Mouse (Mus musculus) embryo, embryonic 11.5 days (tissue): Measurements from ENCODE around the gene Kansl1l.

Experiments
- DNase-seq: peaks from one replicate; pipeline ENCODE4 v3.0.0-alpha.2; 2012; ENCODE audit warnings: low read depth, low spot score

Kansl1l gene

DNA sequence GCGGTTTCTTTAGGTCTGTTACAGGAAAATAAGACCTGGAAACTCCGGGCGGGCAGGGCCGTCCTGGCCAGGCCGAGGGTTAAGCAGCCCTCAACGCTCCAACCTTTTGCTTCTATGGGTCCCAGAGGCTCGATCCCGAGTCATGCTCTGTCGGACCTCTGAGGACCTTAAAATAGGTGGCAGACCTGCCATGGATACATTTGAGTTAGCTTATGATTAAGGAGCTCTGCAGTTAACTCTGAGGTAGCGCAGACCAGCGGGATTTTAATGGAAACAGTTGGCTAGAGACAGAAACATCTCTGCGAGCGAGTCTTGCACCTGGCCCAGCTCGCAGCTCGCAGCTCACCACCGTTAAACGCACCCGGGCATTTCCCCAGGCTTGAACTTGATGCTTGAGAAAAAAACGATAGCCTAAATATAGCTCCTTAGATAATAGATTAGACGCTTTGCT lies 528 bp upstream of the Kansl1l start:
- DNase-seq, result no peak

DNA sequence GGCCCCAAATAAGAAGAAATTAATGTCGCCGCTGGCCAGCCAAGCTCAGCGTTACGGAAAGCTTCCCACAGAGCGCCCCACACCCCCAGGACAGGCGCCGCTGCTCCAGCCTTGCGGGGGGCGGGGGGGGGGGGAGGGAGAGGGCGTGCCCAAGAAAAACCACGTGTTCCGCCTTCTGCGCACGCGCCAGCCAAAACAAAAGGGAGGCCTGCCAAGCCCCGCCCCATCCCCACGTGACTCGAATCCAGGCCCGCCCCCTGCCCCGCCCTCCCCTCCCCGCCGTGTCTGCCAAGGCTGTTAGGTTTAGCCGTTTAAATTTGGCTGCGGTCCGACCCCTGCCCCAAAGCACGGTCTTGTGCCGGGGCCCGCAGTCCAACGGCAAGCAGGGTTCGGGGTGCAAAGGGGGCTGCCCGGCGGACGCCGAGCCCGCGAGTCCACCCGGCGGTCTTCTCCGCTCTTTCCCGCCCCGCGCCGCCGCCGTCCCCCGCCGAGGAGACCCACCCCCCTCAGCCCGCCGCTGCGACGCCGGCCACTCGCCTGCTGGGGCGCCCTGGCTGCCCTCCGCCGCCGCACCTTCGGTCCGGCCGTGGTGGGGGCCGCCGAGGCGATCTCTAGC lies 417 bp downstream of the Kansl1l start:
- DNase-seq, result peak; percentile 88

DNA sequence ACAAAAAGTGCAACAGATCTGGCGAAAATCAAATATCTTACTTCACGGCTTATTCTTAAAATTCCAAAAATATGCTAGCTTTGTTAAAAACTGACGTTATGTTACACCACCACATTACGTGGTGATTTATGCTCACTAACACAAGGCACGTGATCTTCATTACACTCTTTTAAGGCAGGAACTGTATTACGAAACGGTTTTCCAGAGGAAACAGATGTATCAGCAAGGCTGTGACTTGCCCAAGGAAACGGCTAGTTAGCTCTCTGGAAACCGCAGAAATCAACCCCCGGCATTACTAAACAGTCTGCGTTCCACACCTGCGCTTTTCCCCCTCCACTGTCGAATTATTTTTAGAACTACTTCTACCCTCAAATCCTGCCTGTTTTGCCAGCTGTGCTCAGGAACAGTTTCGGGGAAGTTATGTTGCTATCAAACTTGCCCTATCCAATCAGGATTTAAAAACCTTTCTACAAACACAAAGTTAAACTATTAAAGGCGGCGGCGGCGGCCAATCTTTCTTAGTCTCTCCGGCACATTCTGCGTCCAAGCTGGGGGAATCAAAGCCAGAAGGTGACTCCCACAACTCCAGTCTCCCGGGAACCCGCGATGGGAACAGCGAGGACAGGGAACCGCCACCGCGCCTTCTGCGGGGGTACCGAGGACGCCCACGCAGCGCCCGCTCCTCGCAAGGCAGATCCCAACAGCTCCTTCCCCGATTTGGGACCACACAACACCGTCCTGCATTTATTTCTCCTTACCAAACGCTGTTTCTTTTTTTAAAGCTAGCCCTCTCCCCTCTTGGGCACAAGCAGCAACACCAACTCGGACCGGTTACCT lies 1.2 kb downstream of the Kansl1l start:
- peak; percentile 37 for DNase-seq

DNA sequence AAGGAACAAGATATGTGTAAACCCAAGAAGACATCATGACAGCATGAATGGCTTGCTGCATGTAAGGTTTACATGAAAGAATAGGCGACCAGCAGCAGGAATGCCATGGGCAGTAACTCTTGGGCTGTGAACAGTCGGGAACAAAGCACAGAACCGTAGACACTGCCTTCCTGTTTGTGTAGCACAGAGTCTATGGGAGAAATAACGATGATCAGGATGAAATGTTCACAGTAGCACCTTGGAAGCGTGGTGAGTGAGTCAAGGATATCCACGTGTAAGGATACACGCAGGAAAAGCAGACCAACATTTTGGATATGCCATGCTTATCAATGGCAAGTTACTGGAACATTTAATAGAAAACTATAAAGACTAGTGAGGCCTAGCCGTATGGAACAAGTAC lies 2.6 kb downstream of the Kansl1l start:
- DNase-seq, result no peak

DNA sequence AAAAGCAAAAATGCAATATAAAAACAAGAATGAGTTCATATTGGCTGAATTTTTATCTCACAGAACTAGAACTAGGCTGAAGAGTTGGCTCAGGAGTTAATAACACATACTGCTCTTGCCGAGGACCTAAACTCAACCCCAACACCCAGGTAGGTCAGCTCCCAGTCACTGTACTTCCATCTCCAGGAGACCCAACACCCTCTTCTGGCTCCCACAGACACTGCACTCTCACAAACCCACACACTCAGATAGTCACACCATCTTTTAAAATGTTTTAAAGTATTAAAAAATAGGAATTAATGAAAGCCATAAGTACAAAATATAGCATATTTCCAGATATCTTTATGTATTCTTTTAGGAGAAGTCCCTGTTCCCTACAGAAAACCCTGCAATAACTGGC lies 4.2 kb downstream of the Kansl1l start:
- DNase-seq, result no peak

DNA sequence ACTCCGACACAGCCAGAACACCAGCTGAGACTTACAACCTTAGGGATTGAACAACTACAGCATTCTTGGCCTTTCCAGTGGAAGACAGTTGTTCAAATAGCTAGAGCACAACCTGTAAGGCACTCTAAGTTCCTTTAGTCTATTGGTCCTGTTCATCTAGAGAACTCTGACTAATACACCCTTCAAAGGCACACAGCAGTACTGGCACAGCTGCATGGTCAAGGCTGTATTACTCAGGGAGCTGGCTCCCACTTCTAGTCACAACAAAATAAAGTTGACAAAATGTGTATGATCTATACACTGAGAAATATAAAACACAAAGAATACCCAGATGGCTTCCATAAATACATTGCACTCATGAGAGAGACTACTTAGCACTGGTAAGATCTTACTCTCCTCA lies 10.5 kb downstream of the Kansl1l start:
- no peak for DNase-seq

DNA sequence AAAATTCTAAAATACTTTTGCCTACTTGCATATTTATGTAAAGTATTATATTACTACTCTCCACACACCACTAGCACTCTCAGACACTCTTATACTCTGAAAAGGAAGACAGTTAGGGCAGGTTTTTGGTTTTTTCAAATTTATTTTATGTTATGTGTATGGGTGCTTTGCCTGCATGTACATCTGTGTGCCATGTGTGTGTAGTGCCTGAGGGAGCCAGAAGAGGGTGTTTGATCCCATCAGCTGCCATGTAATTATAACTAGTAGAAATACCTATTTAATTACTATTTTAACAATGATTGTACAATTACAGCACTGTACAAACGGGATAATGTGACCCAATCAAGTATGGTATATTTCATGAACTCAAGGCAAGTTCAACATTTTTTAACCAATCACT lies 12.0 kb downstream of the Kansl1l start:
- no peak for DNase-seq

DNA sequence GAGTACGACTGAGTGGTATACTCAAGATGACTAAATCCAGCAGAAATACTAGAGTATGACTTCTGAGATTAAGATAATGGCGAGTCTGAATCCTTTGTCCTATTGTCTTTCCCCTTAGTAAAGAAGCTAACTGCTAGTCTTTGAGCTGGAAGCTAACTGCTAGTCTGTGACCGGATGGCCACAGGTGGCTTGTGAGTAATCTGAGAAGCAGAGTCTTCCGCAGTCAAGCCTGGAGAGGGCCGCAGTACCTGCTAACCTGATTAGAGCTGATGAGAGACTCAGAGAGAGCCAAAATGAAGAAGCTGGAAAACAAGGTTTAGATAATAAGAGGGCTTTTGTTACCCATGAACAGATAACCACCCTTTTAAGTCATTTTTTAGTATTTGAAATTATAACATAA lies 12.7 kb downstream of the Kansl1l start:
- no peak for DNase-seq

DNA sequence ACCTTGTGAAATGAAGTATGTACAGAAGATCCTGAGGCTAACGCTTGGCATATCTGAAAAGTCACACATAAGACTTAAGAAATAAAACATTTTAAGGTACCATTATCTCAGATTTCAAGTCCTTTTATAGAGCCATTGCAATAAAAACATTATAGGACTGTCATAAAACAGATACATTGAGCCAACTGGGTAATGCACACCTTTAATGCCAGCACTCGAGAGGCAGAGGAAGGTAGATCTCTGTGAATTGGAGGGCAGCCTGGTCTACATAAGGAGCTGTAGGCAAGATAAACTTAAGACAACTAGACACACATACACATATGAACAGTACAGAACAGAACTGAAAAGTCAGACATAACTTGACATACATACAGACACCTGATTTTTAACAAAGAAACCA lies 19.4 kb downstream of the Kansl1l start:
- no peak for DNase-seq

DNA sequence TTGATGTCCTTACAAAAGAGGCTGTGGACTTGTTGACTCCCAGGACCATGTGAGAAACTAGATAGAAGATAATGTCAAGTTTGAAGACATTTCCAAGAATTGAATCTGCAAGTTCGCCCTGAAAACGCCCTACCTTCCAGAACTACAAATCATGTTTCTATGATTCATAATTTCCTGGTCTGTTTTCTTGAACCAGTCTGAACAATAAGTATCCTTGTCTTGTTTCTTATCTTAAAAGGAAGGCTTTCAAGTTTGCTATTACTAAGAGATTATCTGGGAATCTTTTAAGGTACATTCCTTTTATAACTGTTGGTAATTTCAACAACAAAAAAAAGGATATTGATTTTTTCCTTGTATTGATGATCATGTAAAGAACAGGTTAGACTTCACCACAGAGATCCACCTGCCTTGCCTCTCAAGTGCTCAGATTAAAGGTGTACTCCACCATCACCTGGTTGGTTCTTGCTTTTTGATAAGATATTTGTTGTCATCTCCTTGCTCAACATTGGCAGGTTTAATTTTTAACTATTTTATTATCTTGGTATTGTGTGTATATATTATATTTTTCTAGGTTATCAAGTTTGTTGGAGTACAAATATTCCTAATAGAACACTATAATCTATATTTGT lies 24.4 kb downstream of the Kansl1l start:
- DNase-seq, result no peak

DNA sequence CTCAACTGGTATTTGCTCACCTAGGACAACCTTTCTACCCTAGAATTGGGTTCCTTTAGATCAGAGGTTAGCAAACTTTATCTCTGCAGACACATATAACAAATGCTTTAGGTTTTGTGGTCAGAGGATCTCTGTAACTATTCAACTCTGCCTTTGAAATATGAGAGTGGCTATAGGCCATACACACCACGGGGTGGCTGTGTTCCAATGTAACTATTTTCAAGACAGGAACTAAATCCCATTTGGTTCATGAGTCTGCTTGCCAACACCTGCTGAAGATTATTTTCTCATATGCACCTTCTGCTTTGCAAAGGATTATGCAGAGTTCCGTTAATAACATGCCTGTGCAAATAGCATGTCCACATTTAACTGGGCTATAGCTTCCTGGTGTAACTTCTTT lies 35.1 kb downstream of the Kansl1l start:
- DNase-seq, result no peak

DNA sequence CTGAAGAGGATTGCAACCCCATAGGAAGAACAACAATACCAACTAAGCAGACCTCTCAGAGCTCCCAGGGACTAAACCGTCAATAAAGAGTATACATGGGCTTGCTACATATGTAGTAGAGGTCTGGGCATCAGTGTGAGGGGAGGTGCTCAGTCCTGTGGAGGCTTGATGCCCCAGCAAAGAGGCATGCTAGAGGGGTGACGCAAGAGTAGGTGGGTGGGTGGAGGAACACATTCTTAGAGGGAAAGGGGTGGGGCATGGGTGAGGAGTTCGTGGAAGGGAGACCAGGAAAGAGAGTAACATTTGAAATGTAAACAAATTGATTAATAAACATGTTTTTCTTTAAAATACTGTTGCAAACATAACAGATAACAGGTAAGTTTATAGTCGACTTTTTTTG lies 36.3 kb downstream of the Kansl1l start:
- no peak for DNase-seq

DNA sequence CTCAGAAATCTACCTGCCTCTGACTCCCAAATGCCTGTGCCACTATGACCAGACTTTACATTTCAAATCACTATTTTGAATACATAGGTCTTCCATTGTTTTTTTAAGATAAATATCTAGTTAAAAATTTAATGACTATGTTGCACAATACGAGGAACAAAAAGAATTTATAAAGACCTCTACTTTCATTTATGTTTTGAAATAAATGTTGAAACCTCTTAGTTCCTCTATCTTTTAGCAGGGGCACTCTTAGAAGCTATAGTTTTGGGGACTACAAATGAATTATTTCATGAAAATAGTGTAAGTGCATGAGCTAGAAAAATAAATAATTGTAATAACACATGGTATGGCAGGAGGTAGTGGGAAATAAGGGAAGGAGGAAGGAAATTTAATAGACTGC lies 38.6 kb downstream of the Kansl1l start:
- DNase-seq, result no peak

DNA sequence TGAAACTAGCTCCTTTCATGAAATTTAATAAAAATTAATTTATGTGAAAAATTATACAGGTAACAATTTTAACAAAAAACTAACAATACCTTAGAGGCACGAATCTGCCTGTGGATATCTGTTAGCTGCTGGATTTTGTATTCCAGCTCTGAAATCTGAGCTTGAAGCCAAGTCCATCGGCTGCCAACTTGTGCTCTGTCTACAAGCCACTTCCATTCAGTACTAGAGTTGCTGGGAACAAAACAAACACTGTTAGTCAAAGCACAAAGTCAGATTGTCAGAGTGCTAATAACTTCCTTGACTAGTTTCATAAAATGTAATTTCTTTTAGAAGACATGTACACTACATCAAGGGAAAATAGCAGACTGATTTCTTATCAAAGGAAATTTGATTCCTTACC lies 39.5 kb downstream of the Kansl1l start:
- DNase-seq, result no peak

DNA sequence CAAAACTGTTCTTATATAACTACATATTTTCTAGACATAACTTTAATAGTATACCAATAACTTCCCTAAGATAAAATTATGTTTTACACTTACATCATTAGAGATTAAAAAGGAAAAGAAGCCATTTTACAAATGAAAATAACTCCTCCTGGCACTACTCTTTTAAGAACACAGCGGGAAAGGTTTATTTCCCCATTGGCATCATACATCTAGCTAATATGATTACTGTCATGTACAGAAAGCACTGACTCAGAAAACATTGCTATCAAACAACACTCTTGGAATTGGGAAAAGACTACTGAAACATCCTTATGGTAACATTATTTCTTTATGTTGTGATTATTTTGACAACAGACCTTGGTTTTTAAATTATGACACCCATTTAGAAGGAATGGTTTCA lies 48.6 kb downstream of the Kansl1l start:
- DNase-seq, result no peak

DNA sequence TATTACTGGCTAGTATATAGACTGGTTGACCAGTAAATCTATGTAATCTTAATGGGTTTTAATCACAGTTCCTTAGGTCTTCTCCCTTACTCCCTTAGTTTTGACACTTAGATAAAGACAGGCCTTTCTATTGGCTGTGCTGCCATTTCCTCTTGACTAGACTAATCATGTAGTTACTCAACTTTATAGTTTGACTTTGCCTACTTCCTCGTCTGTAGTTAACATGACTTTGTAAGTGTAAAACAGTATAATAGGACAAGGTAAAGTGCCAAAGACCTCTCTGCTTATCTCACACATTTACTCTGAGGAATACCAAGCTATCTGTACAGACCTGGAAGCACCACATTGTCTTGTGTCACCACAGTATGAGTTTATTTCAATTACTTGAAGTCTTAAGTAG lies 86.8 kb downstream of the Kansl1l start:
- DNase-seq, result no peak

DNA sequence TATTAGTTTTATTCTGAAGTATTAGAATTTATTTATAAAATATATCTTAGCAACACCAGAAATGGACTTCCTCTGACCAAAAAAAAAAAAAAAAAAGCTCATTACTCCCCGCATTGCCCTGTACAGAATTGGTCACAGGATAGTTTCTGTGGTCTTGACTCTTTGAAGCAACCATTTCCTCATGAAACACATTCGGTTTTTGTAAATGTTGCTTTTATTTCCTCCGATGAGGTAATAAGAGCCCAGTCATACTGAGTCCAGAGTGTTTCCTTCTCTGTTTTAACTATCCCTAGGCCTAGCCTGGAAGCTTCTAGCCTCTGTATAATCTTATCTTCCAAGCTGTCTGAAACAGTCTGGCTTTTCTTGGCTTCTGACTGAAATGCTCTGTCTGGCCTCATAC lies 104.5 kb downstream of the Kansl1l start:
- DNase-seq, result no peak

DNA sequence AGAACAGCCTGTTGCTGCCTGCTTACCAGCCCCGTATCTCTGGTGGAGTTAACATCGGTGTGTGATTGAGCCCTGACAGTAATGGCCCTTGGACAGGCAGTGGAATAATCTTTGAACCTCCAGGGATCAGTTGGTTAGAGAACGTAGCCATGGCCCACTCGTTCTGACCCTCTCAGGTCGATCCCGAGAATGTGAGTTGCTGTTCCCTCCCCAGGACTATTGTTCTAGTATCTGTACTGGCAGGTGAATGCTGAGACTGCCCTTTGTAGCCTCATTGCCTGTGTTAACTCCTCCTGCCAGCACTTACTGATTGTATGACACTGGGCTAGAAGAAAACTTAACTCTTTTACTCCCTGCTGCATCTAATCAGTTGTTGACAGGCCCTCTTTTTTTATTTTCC lies 112.8 kb downstream of the Kansl1l start:
- DNase-seq, result no peak

DNA sequence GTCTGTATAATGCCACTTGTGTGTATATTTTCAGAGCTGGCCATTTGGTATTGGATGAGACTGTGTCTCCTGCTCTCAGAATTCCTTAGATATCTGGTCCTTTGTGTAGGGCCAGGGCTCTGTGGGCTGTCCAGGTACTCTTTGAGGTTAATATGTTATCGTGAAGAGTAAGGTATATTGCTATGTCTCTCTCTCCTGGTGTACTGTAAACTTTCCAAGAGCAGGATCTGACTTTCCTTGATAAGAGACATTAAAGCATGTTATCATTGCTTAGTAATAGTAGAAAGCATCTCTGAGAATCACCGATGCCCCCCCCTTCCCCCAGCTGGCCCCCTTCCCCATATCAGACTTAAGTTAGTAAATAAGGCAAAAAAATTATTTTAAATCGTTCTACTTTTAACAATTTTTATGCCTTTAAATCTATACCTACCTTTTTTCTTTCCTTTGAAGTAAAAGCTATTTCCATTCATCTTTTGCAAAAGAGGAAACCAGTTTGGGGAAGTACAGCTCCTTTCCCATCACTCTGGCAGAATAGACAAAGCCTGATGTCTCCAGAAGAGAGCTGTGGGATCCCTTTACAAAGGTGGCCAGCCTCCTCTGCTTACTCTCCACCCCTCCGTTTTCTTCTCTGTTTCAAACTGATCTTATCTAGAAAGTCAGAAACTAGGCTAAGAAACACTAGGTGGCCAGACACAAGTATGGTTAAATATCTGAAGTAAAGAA lies 114.6 kb downstream of the Kansl1l start:
- DNase-seq, result no peak

DNA sequence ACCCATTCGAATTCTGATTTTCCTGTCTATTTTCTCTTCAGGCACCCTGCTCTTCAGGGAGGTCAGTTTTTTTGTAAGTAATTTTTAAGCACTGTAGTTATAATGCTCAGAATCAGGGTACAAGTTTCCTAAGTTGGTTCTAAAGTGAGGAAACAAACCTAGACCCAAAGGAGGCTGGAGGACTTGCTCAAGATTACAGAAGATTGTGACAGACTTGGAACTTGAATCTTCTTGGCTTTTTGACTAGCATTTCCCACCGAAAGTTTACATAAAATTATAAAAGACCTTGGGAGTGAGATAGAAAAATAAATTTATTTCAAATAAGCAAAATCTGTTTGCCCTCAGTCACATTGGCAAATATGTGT lies 115.8 kb downstream of the Kansl1l start:
- no peak for DNase-seq

DNA sequence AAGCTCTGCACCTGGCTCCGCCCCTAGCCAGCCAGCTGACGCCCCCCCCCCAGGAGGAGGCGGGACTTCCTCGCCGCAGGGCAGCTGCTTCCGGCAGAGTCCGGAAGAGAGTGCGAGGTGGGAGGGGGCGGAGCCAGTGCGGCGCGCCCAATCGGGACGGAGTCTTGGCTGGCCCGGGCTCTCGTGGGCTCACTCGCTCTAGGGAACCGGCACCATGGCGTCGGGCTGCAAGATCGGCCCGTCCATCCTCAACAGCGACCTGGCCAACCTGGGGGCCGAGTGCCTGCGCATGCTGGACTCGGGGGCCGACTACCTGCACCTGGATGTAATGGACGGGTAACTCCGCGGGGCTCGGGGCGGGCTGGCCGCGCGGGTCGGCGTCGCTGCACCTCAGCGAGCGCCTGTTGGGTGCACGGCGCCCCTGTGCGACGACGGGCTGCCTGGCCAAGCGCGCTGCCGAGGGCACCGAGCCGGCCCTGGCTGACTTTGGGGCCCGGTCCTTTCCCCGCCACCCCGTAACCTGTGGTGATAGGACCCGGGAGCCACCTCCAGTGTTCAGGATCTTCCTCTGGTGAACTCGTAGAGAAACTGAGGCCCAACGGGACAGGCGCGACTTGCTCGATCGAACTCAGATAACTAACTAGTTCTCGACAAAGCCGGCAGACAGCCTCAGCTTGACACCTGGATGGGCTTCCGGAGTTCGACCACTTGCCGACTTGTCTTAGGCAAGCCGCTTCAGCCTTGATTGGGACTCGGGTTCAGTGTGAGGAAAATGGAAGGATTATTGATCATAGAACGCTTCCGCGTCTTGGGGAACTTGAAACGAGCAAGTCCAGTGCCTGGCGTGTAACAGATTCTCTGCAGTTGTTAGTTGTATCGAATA lies 116.4 kb downstream of the Kansl1l start, which contains the start of gene Rpe:
Gene Rpe (plus strand): TSS at position 139 of the 883 bp plus-strand sequence.
- DNase-seq, result peak; percentile 87
